Mouse (Mus musculus) lung, embryonic 14.5 days (tissue): ENCODE measurements at regions not wholly inside any gene's neighbourhood (a gene's known extent, or its start where the extent isn't known, plus 50 kb on each side); places are given as distances from the start of the nearest gene placed in this dataset.

ENCODE experiments used
- ATAC-seq: fragments of 200-750 bp; cut with Nextera tagmentation; 2 replicates; pipeline ENCODE4 v1.8.0; 2017; ENCODE audit warnings: mild to moderate bottlenecking, moderate TSS enrichment, moderate library complexity; ENCODE audit not compliant: insufficient read depth
- DNase-seq: peaks from one replicate; pipeline ENCODE4 v3.0.0-alpha.2; 2015
- H3K27ac ChIP-seq: fragments of 300-500 bp; sonication (generic); 2 replicates; pipeline ENCODE4 v1.5.1; 2014; ENCODE audit warnings: low read depth, mild to moderate bottlenecking, moderate library complexity
- H3K27me3 ChIP-seq: fragments of 300-500 bp; sonication (generic); 2 replicates; pipeline ENCODE4 v1.6.1; 2014; ENCODE audit warnings: low read length, control low read depth; ENCODE audit not compliant: insufficient read depth
- H3K36me3 ChIP-seq: fragments of 300-500 bp; sonication (generic); 2 replicates; pipeline ENCODE4 v1.6.1; 2014; ENCODE audit warnings: control low read depth; ENCODE audit not compliant: insufficient read depth
- H3K4me1 ChIP-seq: fragments of 300-500 bp; sonication (generic); 2 replicates; pipeline ENCODE4 v1.6.1; 2014; ENCODE audit warnings: antibody characterized with exemption, control low read depth; ENCODE audit not compliant: insufficient read depth
- H3K4me2 ChIP-seq: fragments of 300-500 bp; sonication (generic); 2 replicates; pipeline ENCODE4 v1.6.1; 2014; ENCODE audit warnings: mild to moderate bottlenecking
- H3K4me3 ChIP-seq: fragments of 300-500 bp; sonication (generic); 2 replicates; pipeline ENCODE4 v1.5.1; 2014; ENCODE audit warnings: low read depth, low read length
- H3K9ac ChIP-seq: fragments of 300-500 bp; sonication (generic); 2 replicates; pipeline ENCODE4 v1.6.1; 2014
- H3K9me3 ChIP-seq: fragments of 300-500 bp; sonication (generic); 2 replicates; pipeline ENCODE4 v1.6.1; 2016; ENCODE audit warnings: low read depth, low read length, control low read depth
- CTCF ChIP-seq: IDR thresholded peaks from 2 replicates; pipeline ENCODE4 v1.5.1; 2016; ENCODE audit warnings: antibody characterized with exemption, low read depth
- WGBS: fragments of 180-500 bp; shearing (Covaris S2); extraction: QIAGEN DNeasy Blood & Tissue Kit; methylation state at CpG from one replicate; pipeline ENCODE4 v1.1.7; 2014; 5-methylcytosine and 5-hydroxymethylcytosine counted together

GRCm38 (mm10) chr3:118036501-118036900 lies 167.8 kb upstream of the Snx7 start:
- no peaks in the 10 kb centered on the region for H3K36me3 ChIP-seq
- 78% methylated on average over 7 of the region's 7 CpGs for WGBS
- no peaks in the 10 kb centered on the region for H3K9me3 ChIP-seq
- H3K4me1 ChIP-seq: no peaks in the 10 kb centered on the region
- no peaks in the 10 kb centered on the region for H3K27me3 ChIP-seq
- no peak for DNase-seq
- H3K27ac ChIP-seq: no peak overlapping the region
- ATAC-seq: no peak
- H3K4me3 ChIP-seq: no peak overlapping the region
- H3K9ac ChIP-seq: no peak overlapping the region
- no peak for TF ChIP-seq CTCF
- H3K4me2 ChIP-seq: no peak overlapping the region

- no peak overlapping the region for H3K4me3 ChIP-seq
- H3K9me3 ChIP-seq: no peaks in the 10 kb centered on the region
- H3K27me3 ChIP-seq: no peaks in the 10 kb centered on the region
- WGBS: 35% methylated on average over 4 of the region's 4 CpGs
- ATAC-seq: peak; percentile 41; the same call in 1 of the 2 replicates
- H3K36me3 ChIP-seq: no peaks in the 10 kb centered on the region
- no peak for TF ChIP-seq CTCF
- H3K9ac ChIP-seq: no peak overlapping the region
- H3K4me1 ChIP-seq: 0 out of 2 replicates have a peak, but pooled peaks cover 6% of the 10 kb centered on the region
- H3K27ac ChIP-seq: no peak overlapping the region
- DNase-seq: peak; percentile 68
- no peak overlapping the region for H3K4me2 ChIP-seq
These were observed 126.7 kb upstream of the Snx7 start for GRCm38 (mm10) chr3:117995401-117995800.

GRCm38 (mm10) chr3:117994110-117994509 lies 125.4 kb upstream of the Snx7 start:
- peak; percentile 68; the same call in 1 of the 2 replicates for ATAC-seq
- no peak overlapping the region for H3K4me3 ChIP-seq
- H3K36me3 ChIP-seq: no peaks in the 10 kb centered on the region
- H3K4me2 ChIP-seq: no peak overlapping the region
- H3K9ac ChIP-seq: no peak overlapping the region
- TF ChIP-seq CTCF: no peak
- no peaks in the 10 kb centered on the region for H3K27me3 ChIP-seq
- H3K4me1 ChIP-seq: 0 out of 2 replicates have a peak, but pooled peaks cover 6% of the 10 kb centered on the region
- peak; percentile 68 for DNase-seq
- H3K9me3 ChIP-seq: no peaks in the 10 kb centered on the region
- whole genome bisulfite sequencing: 32% methylated on average over 3 of the region's 3 CpGs
- H3K27ac ChIP-seq: no peak overlapping the region; the same call in 1 of the 2 replicates

GRCm38 (mm10) chr3:117990561-117990960 lies 121.8 kb upstream of the Snx7 start:
- 89% methylated on average over 2 of the region's 2 CpGs for WGBS

GRCm38 (mm10) chr3:117988443-117988842 lies 119.7 kb upstream of the Snx7 start:
- Histone ChIP-seq H3K4me2 (no peak overlapping the region), H3K4me1 (no peaks in the 10 kb centered on the region), H3K27me3 (no peaks in the 10 kb centered on the region), H3K4me3 (no peak overlapping the region), H3K36me3 (no peaks in the 10 kb centered on the region), H3K9ac (no peak overlapping the region), H3K27ac (no peak overlapping the region), H3K9me3 (no peaks in the 10 kb centered on the region)
- TF ChIP-seq CTCF: no peak
- WGBS: 17% methylated on average over 5 of the region's 5 CpGs
- DNase-seq (peak; percentile 11), ATAC-seq (no peak)

More at GRCm38 (mm10) chr3:117990561-117990960, 121.8 kb upstream of the Snx7 start:
- no peak for TF ChIP-seq CTCF
- H3K4me1 ChIP-seq: 0 out of 2 replicates have a peak, but pooled peaks cover 6% of the 10 kb centered on the region
- no peak for ATAC-seq
- no peaks in the 10 kb centered on the region for H3K36me3 ChIP-seq
- H3K4me3 ChIP-seq: no peak overlapping the region
- DNase-seq: no peak
- no peaks in the 10 kb centered on the region for H3K27me3 ChIP-seq
- H3K9me3 ChIP-seq: no peaks in the 10 kb centered on the region
- no peak overlapping the region for H3K27ac ChIP-seq
- H3K4me2 ChIP-seq: no peak overlapping the region
- no peak overlapping the region for H3K9ac ChIP-seq

GRCm38 (mm10) chr3:117975638-117976037 lies 106.9 kb upstream of the Snx7 start:
- Histone ChIP-seq H3K4me3 (no peak overlapping the region), H3K4me2 (no peak overlapping the region), H3K4me1 (no peaks in the 10 kb centered on the region), H3K9me3 (no peaks in the 10 kb centered on the region), H3K27me3 (no peaks in the 10 kb centered on the region), H3K27ac (no peak overlapping the region), H3K9ac (no peak overlapping the region), H3K36me3 (no peaks in the 10 kb centered on the region)
- DNase-seq: peak; percentile 77
- TF ChIP-seq CTCF: peak; percentile 60
- no peak for ATAC-seq
- 37% methylated on average over 1 of the region's 1 CpGs for WGBS

GRCm38 (mm10) chr3:117968805-117969204 lies 100.1 kb upstream of the Snx7 start:
- no peak for DNase-seq
- no peaks in the 10 kb centered on the region for H3K4me1 ChIP-seq
- H3K9me3 ChIP-seq: no peaks in the 10 kb centered on the region
- no peak overlapping the region for H3K9ac ChIP-seq
- H3K36me3 ChIP-seq: no peaks in the 10 kb centered on the region
- no peaks in the 10 kb centered on the region for H3K27me3 ChIP-seq
- no peak overlapping the region for H3K4me2 ChIP-seq
- WGBS: 65% methylated on average over 5 of the region's 5 CpGs
- no peak overlapping the region for H3K27ac ChIP-seq
- no peak overlapping the region for H3K4me3 ChIP-seq
- ATAC-seq: no peak
- TF ChIP-seq CTCF: no peak

- Histone ChIP-seq H3K27ac (no peak overlapping the region), H3K9me3 (no peaks in the 10 kb centered on the region), H3K4me2 (no peak overlapping the region), H3K9ac (no peak overlapping the region), H3K36me3 (no peaks in the 10 kb centered on the region), H3K4me3 (no peak overlapping the region), H3K4me1 (no peaks in the 10 kb centered on the region), H3K27me3 (no peaks in the 10 kb centered on the region)
- ATAC-seq: no peak
- DNase-seq: no peak
- no peak for TF ChIP-seq CTCF
These were observed 69.7 kb upstream of the Snx7 start for GRCm38 (mm10) chr3:117938426-117938825.
